Mouse (Mus musculus) midbrain, embryonic 15.5 days (tissue): ENCODE results near the gene Tmco5b. TPM values are rescaled to one million over a fixed set of nuclear protein-coding genes. Genes with fewer than 3 reads are reported as not detected.
A peak's percentile ranks its signal among the peaks of the same experiment; 100 is the strongest.

Experiments used
- ATAC-seq: fragments of 200-750 bp; cut with Nextera tagmentation; replicated peaks from 2 replicates; pipeline ENCODE4 v1.8.0; 2017; ENCODE audit warnings: moderate TSS enrichment
- H3K27ac ChIP-seq: fragments of 300-500 bp; sonication (generic); 2 replicates; pipeline ENCODE4 v1.5.1; 2015; ENCODE audit warnings: mild to moderate bottlenecking, inconsistent platforms
- H3K27me3 ChIP-seq: fragments of 300-500 bp; sonication (generic); replicated peaks from 2 replicates; pipeline ENCODE4 v1.6.1; 2015; ENCODE audit warnings: inconsistent platforms
- H3K36me3 ChIP-seq: fragments of 300-500 bp; sonication (generic); replicated peaks from 2 replicates; pipeline ENCODE4 v1.6.1; 2015; ENCODE audit warnings: inconsistent platforms
- H3K4me1 ChIP-seq: fragments of 300-500 bp; sonication (generic); 2 replicates; pipeline ENCODE4 v1.6.1; 2015; ENCODE audit warnings: inconsistent platforms
- H3K4me2 ChIP-seq: fragments of 300-500 bp; sonication (generic); 2 replicates; pipeline ENCODE4 v1.6.1; 2015; ENCODE audit warnings: inconsistent platforms, mild to moderate bottlenecking, moderate library complexity
- H3K4me3 ChIP-seq: fragments of 300-500 bp; sonication (generic); 2 replicates; pipeline ENCODE4 v1.5.1; 2015; ENCODE audit warnings: mild to moderate bottlenecking, inconsistent platforms
- H3K9ac ChIP-seq: fragments of 300-500 bp; sonication (generic); 2 replicates; pipeline ENCODE4 v1.6.1; 2015; ENCODE audit warnings: mild to moderate bottlenecking, inconsistent platforms
- H3K9me3 ChIP-seq: fragments of 300-500 bp; sonication (generic); 2 replicates; pipeline ENCODE4 v1.6.1; 2016; ENCODE audit warnings: inconsistent platforms
- WGBS: fragments of 180-500 bp; shearing (Covaris S2); methylation state at CpG from one replicate; pipeline ENCODE4 v1.1.7; 2015; ENCODE audit warnings: mixed read lengths; 5-methylcytosine and 5-hydroxymethylcytosine counted together
- polyA plus RNA-seq: library from polyadenylated mRNA; unstranded; fragments of >200 nt; fragmentation: Nextera tagmentation; extraction: Ambion mirVana; gene quantifications from 2 replicates; pipeline ENCODE4 v1.2.1, GENCODE M21; 2015

Tmco5b gene
- not detected in 2 replicates for polyA plus RNA-seq

DNA sequence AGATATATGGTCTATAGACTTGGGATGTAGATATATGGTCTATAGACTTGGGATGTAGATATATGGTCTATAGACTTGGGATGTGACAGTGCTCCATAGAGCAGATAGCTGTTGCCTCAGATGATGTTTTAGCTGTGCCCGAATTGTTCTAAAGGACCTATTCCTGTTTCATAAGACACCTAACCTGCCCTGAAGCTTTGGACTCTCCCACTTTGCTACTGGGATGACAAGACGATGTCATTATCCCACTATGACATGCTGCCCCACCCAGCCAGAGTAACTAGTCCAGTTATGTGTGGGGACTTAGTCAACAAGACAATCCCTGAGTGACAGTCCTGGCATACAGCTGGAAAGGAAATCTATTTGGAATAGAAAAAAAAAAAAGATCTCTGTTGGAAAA lies at the start of gene Tmco5b:
TSS of gene Tmco5b (plus strand) at position 301 of the 400 bp plus-strand sequence.
- no peak within 1 kb of the TSS for H3K9ac ChIP-seq
- H3K9me3 ChIP-seq = no peaks in the 10 kb centered on the region
- no peaks in the 10 kb centered on the region for H3K4me1 ChIP-seq
- no peaks in the 10 kb centered on the region for H3K27me3 ChIP-seq
- H3K36me3 ChIP-seq = no peaks in the 10 kb centered on the region
- no peak within 1 kb of the TSS for H3K4me3 ChIP-seq
- ATAC-seq = no peak
- no peak within 1 kb of the TSS for H3K4me2 ChIP-seq
- 87% methylated on average over 2 of the region's 2 CpGs for WGBS
- H3K27ac ChIP-seq = no peak within 1 kb of the TSS

DNA sequence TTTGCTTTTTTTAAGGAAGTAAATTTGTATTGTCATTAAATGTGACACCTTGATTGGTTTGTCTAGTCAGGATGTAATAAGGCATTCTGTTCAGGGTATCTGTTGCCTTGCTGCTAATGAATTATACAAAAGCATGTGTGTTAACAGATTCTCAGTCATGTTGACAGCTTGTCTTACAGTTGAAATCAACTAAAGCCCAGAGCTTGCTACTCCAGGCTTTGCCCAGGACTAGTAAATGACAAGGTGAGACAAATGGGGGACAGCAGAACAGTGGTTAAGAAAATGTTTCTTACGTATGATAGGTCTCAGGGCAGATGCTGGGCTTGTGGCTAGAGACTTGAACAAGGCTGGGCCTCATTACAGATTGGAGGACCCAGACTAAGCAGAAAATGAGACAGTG lies 48.5 kb upstream of the Tmco5b start:
- Histone ChIP-seq H3K27me3 (no peaks in the 10 kb centered on the region), H3K4me3 (no peak overlapping the region), H3K9me3 (no peaks in the 10 kb centered on the region), H3K9ac (no peak overlapping the region), H3K36me3 (no peaks in the 10 kb centered on the region), H3K27ac (no peak overlapping the region), H3K4me1 (no peaks in the 10 kb centered on the region), H3K4me2 (no peak overlapping the region)
- WGBS = 67% methylated on average over 1 of the region's 1 CpGs
- ATAC-seq = no peak

DNA sequence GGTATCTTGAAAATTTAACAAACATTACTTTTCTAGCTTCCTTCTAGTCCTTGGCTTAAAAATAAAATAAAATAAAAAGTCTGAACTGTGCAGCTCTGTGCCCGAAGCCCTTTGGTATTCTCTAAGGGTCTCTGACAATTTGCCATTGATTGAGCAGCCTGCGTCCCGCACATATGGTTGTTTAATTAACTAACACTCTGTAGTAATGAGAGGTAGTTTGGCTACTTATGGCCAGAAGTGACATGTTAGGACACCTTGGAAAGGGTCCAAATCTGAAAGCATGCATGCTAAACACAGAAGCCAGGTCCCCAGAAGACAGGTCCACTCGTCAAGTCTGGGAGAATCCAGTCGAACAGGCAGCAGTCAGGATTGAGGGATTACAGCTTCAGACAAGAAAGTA lies 46.7 kb upstream of the Tmco5b start:
- no peak overlapping the region for H3K4me2 ChIP-seq
- no peak for ATAC-seq
- no peak overlapping the region for H3K9ac ChIP-seq
- H3K9me3 ChIP-seq = no peaks in the 10 kb centered on the region
- H3K36me3 ChIP-seq = no peaks in the 10 kb centered on the region
- 71% methylated on average over 5 of the region's 5 CpGs for WGBS
- H3K4me1 ChIP-seq = no peaks in the 10 kb centered on the region
- H3K27me3 ChIP-seq = no peaks in the 10 kb centered on the region
- no peak overlapping the region for H3K4me3 ChIP-seq
- no peak overlapping the region for H3K27ac ChIP-seq

DNA sequence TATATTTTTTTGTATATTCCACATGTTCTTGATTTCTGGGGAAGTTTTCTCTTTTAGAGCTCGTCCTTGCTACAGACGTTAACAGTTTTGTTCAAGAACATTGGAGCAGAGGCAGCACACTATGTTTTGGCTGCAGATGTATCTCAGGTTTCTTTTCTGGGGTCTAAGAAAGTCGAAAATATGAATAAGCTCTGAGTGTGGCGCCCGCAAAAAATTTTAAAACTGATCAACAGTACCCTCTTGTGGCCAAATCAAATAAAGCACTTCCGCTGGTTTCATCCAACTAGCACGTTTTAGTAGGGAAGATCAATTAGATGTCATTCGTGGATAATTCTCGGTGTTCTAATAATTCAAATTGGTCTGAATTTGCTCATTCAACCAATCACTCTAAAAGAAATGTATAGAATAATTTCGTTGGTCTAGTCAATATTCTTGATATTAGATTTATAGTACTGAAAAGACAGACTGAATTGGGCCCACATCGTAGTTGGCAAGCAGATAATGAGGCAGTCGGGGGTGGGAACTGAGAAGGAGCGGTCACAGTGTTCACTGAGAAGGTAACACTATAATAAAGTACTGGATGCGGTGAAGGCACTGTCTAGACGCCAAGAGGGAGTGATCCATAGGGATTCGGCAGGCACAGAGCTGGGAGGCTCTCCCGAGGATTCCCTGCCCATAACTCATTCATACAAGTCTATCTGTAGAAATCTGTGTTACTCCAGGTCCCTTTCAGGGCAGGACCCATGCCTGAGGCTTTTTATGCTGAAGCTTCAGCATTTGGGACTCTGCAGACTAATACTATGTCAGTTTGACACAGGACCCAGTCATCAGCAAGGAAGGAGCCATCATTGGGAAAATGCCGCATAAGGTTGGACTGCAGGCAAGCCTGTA lies 17.1 kb downstream of the Tmco5b start:
- Histone ChIP-seq H3K4me1 (no peaks in the 10 kb centered on the region), H3K27me3 (no peaks in the 10 kb centered on the region), H3K4me3 (no peak overlapping the region), H3K27ac (no peak overlapping the region), H3K4me2 (no peak overlapping the region), H3K36me3 (no peaks in the 10 kb centered on the region), H3K9ac (no peak overlapping the region), H3K9me3 (no peaks in the 10 kb centered on the region)
- peak; percentile 85 for ATAC-seq
- 43% methylated on average over 18 of the region's 18 CpGs for WGBS

DNA sequence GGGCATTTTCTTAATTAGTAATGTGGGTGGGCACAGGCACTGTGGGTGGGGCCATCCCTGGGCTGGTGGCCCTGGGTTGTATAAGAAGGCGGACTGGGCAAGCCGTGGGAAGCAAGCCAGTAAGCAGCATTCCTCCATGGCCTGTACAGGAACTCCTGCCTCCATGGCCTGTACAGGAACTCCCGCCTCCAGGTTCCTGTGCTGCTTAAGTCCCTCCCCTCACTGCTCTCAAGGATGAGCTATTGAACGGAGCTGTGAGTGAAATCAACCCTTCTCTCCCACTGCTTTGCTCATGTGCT lies 17.7 kb downstream of the Tmco5b start:
- H3K27ac ChIP-seq = no peak overlapping the region
- no peak overlapping the region for H3K4me2 ChIP-seq
- no peak overlapping the region for H3K4me3 ChIP-seq
- peak; percentile 69 for ATAC-seq
- H3K9ac ChIP-seq = no peak overlapping the region
- no peaks in the 10 kb centered on the region for H3K4me1 ChIP-seq
- 74% methylated on average over 4 of the region's 4 CpGs for WGBS
- no peaks in the 10 kb centered on the region for H3K36me3 ChIP-seq
- no peaks in the 10 kb centered on the region for H3K27me3 ChIP-seq
- H3K9me3 ChIP-seq = no peaks in the 10 kb centered on the region

DNA sequence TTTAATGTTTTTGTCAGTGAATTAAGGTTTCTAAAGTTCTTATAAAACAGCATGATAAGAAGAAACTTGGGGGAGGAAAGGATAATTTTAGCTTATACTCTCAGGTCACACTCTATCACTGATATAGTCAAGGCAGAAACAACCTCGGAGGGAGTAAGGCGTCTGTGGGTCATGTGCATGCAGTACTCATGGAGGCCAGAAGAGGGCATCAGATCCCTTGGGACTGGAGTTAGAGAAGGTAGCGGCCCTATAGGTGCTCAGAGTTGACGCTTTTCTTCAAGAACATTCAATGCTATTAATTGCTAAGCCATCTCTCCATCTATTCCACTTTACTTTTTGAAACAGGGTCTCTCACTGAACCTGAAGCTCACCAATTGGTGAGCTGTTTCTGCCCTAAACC lies 19.8 kb downstream of the Tmco5b start:
- 0 out of 2 replicates have a peak, but pooled peaks have one; percentile 28 for ATAC-seq
- Histone ChIP-seq H3K4me2 (no peak overlapping the region), H3K36me3 (no peaks in the 10 kb centered on the region), H3K4me1 (no peaks in the 10 kb centered on the region), H3K27ac (no peak overlapping the region), H3K4me3 (no peak overlapping the region), H3K9me3 (no peaks in the 10 kb centered on the region), H3K9ac (no peak overlapping the region), H3K27me3 (no peaks in the 10 kb centered on the region)
- 13% methylated on average over 4 of the region's 4 CpGs for WGBS

DNA sequence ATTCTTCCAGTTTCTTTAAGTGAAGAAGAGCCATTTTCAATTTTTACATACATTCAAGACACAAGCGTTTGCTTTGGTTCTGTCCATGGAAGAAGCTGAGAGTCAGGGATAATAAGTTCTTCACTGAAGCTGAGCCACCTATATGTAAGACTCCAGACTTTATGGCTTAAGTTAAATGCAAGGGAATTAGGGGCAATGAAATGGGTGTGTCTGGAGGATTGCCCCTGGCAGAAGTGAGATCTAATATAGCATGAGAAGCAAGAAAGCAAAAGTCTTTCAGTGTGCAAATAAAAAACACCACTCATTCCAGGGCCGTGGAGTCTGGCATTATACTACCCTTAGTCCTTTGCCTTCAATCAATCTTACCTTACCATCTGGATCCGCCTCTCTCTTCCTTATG lies 25.7 kb downstream of the Tmco5b start:
- Histone ChIP-seq H3K4me2 (no peak overlapping the region), H3K4me3 (no peak overlapping the region), H3K36me3 (no peaks in the 10 kb centered on the region), H3K9me3 (no peaks in the 10 kb centered on the region), H3K27ac (no peak overlapping the region), H3K4me1 (no peaks in the 10 kb centered on the region), H3K9ac (no peak overlapping the region), H3K27me3 (no peaks in the 10 kb centered on the region)
- WGBS = 88% methylated on average over 3 of the region's 3 CpGs
- ATAC-seq = no peak

DNA sequence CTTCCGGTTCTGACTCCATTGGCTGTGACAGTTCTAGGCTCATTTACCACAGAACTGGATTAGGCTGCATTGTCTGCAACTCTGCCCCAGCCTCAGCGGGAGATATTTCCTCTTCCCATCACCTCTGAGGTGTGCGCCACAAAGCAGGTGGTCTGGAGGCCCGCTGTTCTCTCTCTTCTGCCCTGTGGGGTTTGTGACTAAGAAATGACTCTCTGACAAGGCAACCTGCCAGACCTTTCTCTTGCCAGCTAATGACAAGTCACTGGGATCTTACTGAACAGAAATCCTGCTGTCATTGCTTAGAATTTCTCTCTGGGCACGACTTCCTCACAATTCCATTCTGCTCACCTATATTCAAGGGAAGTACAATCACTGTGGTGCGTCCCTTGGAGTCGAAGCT lies 37.5 kb downstream of the Tmco5b start:
- Histone ChIP-seq H3K4me1 (peaks cover 9% of the 10 kb centered on the region; the same call in 1 of the 2 replicates), H3K27ac (no peak overlapping the region), H3K4me3 (no peak overlapping the region), H3K9me3 (no peaks in the 10 kb centered on the region), H3K4me2 (no peak overlapping the region), H3K9ac (no peak overlapping the region), H3K27me3 (peaks cover 5% of the 10 kb centered on the region; the same call in 1 of the 2 replicates), H3K36me3 (no peaks in the 10 kb centered on the region)
- 29% methylated on average over 7 of the region's 7 CpGs for WGBS
- ATAC-seq = no peak

DNA sequence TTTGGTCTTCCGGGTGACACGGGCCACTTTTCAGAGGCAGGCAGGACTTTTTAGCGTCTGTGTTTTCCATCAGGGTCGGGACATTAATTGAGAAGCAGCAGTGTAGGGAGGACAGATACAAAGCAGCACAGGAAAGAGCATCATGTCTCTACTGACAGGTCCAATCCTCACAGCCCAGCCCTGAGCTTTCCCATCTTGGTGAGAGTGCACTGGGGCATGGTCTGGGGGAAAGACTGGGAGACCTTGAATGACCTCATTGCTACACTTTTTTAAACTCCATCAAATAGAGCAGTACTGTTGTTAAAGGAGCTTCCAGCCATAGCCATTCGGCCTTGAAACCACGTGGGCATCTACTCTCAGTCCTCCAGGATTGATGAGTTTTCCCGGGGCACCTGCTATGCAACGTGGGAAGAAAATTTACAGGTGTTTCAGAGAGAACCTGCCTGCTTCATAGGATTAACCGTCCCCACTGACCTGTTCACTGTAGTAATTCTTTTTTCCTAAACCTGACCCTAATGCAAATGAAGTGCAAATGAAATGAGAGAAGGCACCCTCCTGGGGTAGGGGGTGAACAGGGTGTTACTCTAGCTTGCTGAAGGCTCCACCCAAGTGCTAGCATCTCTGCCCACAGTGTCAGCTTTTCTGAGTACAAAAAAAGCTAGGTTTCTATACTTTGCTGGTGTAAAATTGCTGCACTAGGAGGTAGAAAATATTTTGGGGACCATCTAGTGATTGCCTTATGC lies 48.4 kb downstream of the Tmco5b start:
- Histone ChIP-seq H3K27ac (no peak overlapping the region), H3K9ac (no peak overlapping the region), H3K4me1 (no peaks in the 10 kb centered on the region), H3K27me3 (0 out of 2 replicates have a peak, but pooled peaks cover 2% of the 10 kb centered on the region), H3K9me3 (no peaks in the 10 kb centered on the region), H3K4me3 (no peak overlapping the region), H3K36me3 (no peaks in the 10 kb centered on the region), H3K4me2 (no peak overlapping the region)
- 58% methylated on average over 9 of the region's 9 CpGs for WGBS
- ATAC-seq = no peak

DNA sequence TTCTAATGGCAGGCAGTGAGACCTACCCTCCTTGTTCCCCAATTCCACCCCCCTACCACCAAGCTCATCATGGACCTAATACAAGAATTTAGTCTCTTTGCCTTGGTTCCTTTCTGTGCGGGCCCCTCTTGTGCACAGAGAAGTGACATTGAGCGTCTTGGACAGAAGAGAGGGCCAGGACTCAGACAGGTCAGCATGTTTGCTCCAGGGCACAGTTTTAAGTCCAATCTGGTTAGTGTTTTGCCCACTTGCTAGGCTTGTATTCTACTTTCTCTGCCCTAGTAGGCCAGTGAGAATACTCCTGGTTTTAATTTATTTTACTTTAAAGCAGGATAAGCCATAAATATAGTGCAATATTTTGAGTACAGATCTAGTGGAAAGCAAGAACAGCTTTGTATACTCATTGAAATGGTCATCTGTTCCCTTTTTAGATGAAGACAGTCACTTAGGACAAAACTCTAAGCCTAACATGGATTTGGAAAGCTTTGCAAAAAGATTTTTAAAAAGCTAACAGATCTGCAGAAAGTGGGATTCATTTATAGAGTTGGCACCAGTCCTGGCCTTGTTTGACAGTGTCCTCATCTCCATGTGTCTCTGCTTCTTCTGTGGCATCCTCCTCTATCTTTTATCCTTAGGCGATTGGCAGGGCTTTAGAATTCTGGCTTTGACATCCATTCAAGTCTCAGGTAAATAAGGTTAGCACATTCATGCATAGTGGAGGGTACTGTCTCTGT lies 50.2 kb downstream of the Tmco5b start:
- ATAC-seq = no peak
- H3K9ac ChIP-seq = no peak overlapping the region
- WGBS = 87% methylated on average over 3 of the region's 3 CpGs
- no peaks in the 10 kb centered on the region for H3K36me3 ChIP-seq
- no peaks in the 10 kb centered on the region for H3K27me3 ChIP-seq
- H3K27ac ChIP-seq = no peak overlapping the region
- no peak overlapping the region for H3K4me2 ChIP-seq
- H3K4me3 ChIP-seq = no peak overlapping the region
- no peaks in the 10 kb centered on the region for H3K9me3 ChIP-seq
- H3K4me1 ChIP-seq = no peaks in the 10 kb centered on the region

DNA sequence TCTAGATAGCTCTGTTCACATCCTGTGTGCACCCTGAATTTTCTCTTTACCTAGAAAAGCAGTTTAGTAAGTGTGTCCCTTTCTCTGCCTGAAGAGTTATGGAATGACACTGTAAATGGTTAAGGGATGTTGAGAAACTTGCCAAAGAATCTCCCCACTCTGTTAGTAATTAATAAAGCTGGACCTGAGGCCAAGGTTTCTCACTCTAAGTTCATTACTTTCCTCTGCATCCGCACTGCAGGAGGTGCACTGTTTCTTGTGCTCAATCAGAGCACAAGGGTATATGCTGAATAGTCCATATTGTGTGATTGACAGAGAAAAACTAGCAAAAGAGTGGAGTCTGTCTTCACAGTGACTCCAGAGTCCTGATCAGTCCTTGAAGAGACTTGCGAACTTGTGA lies 59.0 kb downstream of the Tmco5b start:
- Histone ChIP-seq H3K36me3 (no peaks in the 10 kb centered on the region), H3K9ac (no peak overlapping the region), H3K4me3 (no peak overlapping the region), H3K4me1 (no peaks in the 10 kb centered on the region), H3K9me3 (no peaks in the 10 kb centered on the region), H3K27ac (no peak overlapping the region), H3K27me3 (no peaks in the 10 kb centered on the region), H3K4me2 (no peak overlapping the region)
- WGBS = 93% methylated on average over 2 of the region's 2 CpGs
- no peak for ATAC-seq
